Mouse (Mus musculus): ENCODE data around the gene Ptpn3. TPM values are rescaled to one million over a fixed set of nuclear protein-coding genes. Genes with fewer than 3 reads are reported as not detected.

Ptpn3 gene
- polyA plus RNA-seq, 1 experiment from 2014 or later: 3.0 TPM

DNA sequence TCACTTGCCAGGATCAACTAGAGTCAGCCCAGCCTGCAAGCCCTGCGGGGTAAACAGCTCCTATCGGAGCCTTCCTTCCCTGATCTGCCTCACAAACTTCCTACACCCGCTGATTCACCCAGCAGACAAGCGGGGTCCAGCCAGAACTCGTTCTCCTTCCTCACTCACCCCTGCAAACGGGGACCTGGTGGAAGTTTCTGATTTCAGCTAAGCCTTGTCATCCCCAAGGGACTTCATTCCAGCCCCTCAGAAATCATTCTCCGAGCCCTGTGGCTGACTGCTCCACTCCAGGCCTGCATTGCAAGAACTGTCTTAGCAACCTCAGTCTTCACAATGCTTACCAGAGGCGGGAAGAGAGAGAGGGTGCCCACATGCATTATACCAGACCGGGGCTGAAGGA is 39.8 kb downstream of the Ptpn3 start:
- ATAC-seq: no peak
- H3K36me3 ChIP-seq (ENCODE audit: control insufficient read depth, insufficient read depth, low read length): no peaks in the 10 kb centered on the region
- WGBS: 73% methylated on average over 9 of the region's 9 CpGs

DNA sequence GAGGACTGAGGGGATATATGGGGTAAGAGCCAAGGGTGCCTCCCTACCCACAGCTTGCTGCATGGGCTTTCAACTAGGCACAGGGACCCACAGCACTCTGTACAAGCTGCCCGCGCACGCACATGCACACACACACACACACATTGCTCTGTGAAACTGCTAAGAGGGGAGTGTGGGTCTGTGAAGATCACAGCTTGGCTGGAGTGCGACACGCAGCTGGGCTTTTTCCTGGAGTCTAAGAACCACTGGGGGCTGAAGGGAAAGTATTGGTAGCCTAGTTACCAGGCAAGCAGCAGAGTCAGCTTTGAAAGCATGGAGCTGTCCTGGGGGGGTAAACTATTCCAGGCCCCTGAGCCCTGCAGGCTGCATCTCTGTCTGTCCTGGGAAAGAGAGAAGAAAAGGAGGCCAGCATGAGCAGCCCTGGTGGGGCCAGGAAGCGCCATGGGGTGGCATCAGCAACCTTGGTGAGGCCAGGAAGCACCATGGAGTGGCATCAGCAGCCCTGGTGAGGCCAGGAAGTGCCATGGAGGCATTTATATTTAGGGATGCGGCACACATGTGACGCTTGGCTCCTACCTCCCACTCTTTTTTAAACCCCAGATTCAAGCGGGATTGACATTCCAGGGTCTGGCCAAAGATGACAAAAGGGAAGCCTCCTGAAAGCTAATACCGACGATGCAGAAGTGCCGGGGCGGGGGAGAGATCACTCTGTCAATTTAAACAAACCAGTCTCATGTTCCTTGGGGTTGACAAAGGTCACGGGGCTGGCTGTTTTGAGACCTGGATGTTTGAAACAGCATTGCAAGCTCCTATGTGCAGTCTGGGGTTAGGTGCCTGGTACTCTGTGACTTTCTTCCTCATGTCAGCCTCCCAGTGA is 43.2 kb downstream of the Ptpn3 start:
- Histone ChIP-seq H3K4me1 (ENCODE audit: control insufficient read depth, insufficient read depth, low read length) (peaks cover 12% of the 10 kb centered on the region), H3K4me2 (ENCODE audit: low read length) (no peak overlapping the region), H3K27ac (ENCODE audit: low read length) (peak overlapping the region; percentile 40), H3K4me3 (ENCODE audit: low read depth, low read length) (no peak overlapping the region), H3K9ac (ENCODE audit: low read depth, low read length) (no peak overlapping the region; the same call in 1 of the 2 replicates), H3K36me3 (ENCODE audit: control insufficient read depth, insufficient read depth, low read length) (no peaks in the 10 kb centered on the region), H3K9me3 (replicated peaks; ENCODE audit: control insufficient read depth, low read length, poor library complexity, severe bottlenecking) (no peaks in the 10 kb centered on the region), H3K27me3 (ENCODE audit: control insufficient read depth, insufficient read depth, low read depth, low read length) (no peaks in the 10 kb centered on the region)
- ATAC-seq: peak; percentile 57
- 23% methylated on average over 14 of the region's 14 CpGs for WGBS

More for the DNA sequence above, 39.8 kb downstream of the Ptpn3 start:
- Histone ChIP-seq H3K9me3 (replicated peaks; ENCODE audit: control insufficient read depth, low read length, poor library complexity, severe bottlenecking) (no peaks in the 10 kb centered on the region), H3K4me1 (ENCODE audit: control insufficient read depth, insufficient read depth, low read length) (peaks cover 12% of the 10 kb centered on the region), H3K4me3 (ENCODE audit: low read depth, low read length) (no peak overlapping the region), H3K9ac (ENCODE audit: low read depth, low read length) (no peak overlapping the region), H3K27me3 (ENCODE audit: control insufficient read depth, insufficient read depth, low read depth, low read length) (no peaks in the 10 kb centered on the region), H3K27ac (ENCODE audit: low read length) (no peak overlapping the region), H3K4me2 (ENCODE audit: low read length) (no peak overlapping the region)

- no peak overlapping the region for H3K4me3 ChIP-seq (ENCODE audit: low read depth, low read length)
- H3K4me2 ChIP-seq (ENCODE audit: low read length): no peak overlapping the region
- no peaks in the 10 kb centered on the region for H3K27me3 ChIP-seq (ENCODE audit: control insufficient read depth, insufficient read depth, low read depth, low read length)
- WGBS: 67% methylated on average over 8 of the region's 8 CpGs
- H3K4me1 ChIP-seq (ENCODE audit: control insufficient read depth, insufficient read depth, low read length): peaks cover 12% of the 10 kb centered on the region
- no peaks in the 10 kb centered on the region for H3K36me3 ChIP-seq (ENCODE audit: control insufficient read depth, insufficient read depth, low read length)
- H3K9me3 ChIP-seq (replicated peaks; ENCODE audit: control insufficient read depth, low read length, poor library complexity, severe bottlenecking): no peaks in the 10 kb centered on the region
- H3K27ac ChIP-seq (ENCODE audit: low read length): no peak overlapping the region
- no peak for ATAC-seq
- no peak overlapping the region for H3K9ac ChIP-seq (ENCODE audit: low read depth, low read length)
Observed at GRCm38 (mm10) chr4:57257409-57257808, 44.2 kb downstream of the Ptpn3 start.

- Histone ChIP-seq H3K9ac (ENCODE audit: low read depth, low read length) (no peak overlapping the region), H3K4me1 (ENCODE audit: control insufficient read depth, insufficient read depth, low read length) (peaks cover 12% of the 10 kb centered on the region), H3K9me3 (replicated peaks; ENCODE audit: control insufficient read depth, low read length, poor library complexity, severe bottlenecking) (no peaks in the 10 kb centered on the region), H3K27ac (ENCODE audit: low read length) (no peak overlapping the region), H3K36me3 (ENCODE audit: control insufficient read depth, insufficient read depth, low read length) (no peaks in the 10 kb centered on the region), H3K4me2 (ENCODE audit: low read length) (no peak overlapping the region), H3K4me3 (ENCODE audit: low read depth, low read length) (no peak overlapping the region), H3K27me3 (ENCODE audit: control insufficient read depth, insufficient read depth, low read depth, low read length) (no peaks in the 10 kb centered on the region)
- no peak for ATAC-seq
- WGBS: 72% methylated on average over 4 of the region's 4 CpGs
Observed at GRCm38 (mm10) chr4:57256761-57257160, 44.9 kb downstream of the Ptpn3 start.

GRCm38 (mm10) chr4:57254412-57254811 is 47.2 kb downstream of the Ptpn3 start:
- H3K9ac ChIP-seq (ENCODE audit: low read depth, low read length): no peak overlapping the region
- no peak for ATAC-seq
- no peak overlapping the region for H3K4me3 ChIP-seq (ENCODE audit: low read depth, low read length)
- no peak overlapping the region for H3K4me2 ChIP-seq (ENCODE audit: low read length)
- 91% methylated on average over 6 of the region's 6 CpGs for WGBS
- H3K27ac ChIP-seq (ENCODE audit: low read length): no peak overlapping the region
- no peaks in the 10 kb centered on the region for H3K36me3 ChIP-seq (ENCODE audit: control insufficient read depth, insufficient read depth, low read length)
- H3K9me3 ChIP-seq (replicated peaks; ENCODE audit: control insufficient read depth, low read length, poor library complexity, severe bottlenecking): no peaks in the 10 kb centered on the region
- no peaks in the 10 kb centered on the region for H3K27me3 ChIP-seq (ENCODE audit: control insufficient read depth, insufficient read depth, low read depth, low read length)
- peaks cover 12% of the 10 kb centered on the region for H3K4me1 ChIP-seq (ENCODE audit: control insufficient read depth, insufficient read depth, low read length)

DNA sequence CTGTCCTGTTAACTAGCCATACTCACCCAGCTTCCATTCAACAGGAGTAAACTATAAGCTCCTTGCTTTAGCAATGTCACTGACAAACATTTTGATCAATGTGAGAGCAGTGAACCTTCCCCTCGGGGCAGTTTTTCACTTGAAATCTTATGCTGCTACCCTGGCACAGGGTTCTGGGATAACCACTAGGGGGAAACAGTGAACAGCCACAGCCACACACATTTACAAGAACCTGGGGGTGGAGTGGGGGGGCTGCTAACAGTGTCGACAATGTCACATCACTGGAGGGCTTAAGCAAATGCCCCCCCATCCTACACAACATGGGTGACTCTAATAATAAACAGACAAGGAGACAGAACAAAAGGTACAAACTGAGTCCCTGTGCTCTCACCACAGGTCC is 51.0 kb downstream of the Ptpn3 start:
- no peaks in the 10 kb centered on the region for H3K4me1 ChIP-seq (ENCODE audit: control insufficient read depth, insufficient read depth, low read length)
- H3K4me3 ChIP-seq (ENCODE audit: low read depth, low read length): no peak overlapping the region
- no peaks in the 10 kb centered on the region for H3K27me3 ChIP-seq (ENCODE audit: control insufficient read depth, insufficient read depth, low read depth, low read length)
- H3K36me3 ChIP-seq (ENCODE audit: control insufficient read depth, insufficient read depth, low read length): no peaks in the 10 kb centered on the region
- 25% methylated on average over 2 of the region's 2 CpGs for WGBS
- no peak overlapping the region for H3K27ac ChIP-seq (ENCODE audit: low read length)
- no peak for ATAC-seq
- H3K9ac ChIP-seq (ENCODE audit: low read depth, low read length): no peak overlapping the region
- H3K4me2 ChIP-seq (ENCODE audit: low read length): no peak overlapping the region
- H3K9me3 ChIP-seq (replicated peaks; ENCODE audit: control insufficient read depth, low read length, poor library complexity, severe bottlenecking): no peaks in the 10 kb centered on the region

DNA sequence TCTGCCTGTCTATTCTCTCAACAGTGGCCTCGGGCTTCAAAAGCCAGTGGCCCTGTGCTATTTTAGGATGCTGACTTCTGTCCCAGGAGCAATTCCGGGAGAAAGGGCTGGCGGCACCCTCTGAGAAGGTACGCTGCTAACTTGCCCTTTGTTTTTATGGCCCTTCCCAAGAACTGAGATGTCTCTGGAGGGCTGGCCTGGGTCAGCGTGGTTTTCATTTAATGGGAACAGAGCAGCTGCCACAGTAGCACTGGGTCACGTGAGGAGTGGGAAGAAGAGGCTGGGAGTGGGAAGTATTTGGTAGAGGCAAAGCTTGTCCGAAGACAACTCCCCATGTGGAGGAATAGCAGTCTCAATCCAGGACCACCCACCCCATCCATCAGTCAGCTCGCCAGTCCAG is 52.5 kb downstream of the Ptpn3 start:
- ATAC-seq: 0 out of 2 replicates have a peak, but pooled peaks have one; percentile 13
- 61% methylated on average over 8 of the region's 8 CpGs for WGBS

GRCm38 (mm10) chr4:57244874-57245273 is 56.8 kb downstream of the Ptpn3 start:
- Histone ChIP-seq H3K9ac (ENCODE audit: low read depth, low read length) (no peak overlapping the region), H3K9me3 (replicated peaks; ENCODE audit: control insufficient read depth, low read length, poor library complexity, severe bottlenecking) (no peaks in the 10 kb centered on the region), H3K36me3 (ENCODE audit: control insufficient read depth, insufficient read depth, low read length) (no peaks in the 10 kb centered on the region), H3K27me3 (ENCODE audit: control insufficient read depth, insufficient read depth, low read depth, low read length) (no peaks in the 10 kb centered on the region), H3K4me1 (ENCODE audit: control insufficient read depth, insufficient read depth, low read length) (no peaks in the 10 kb centered on the region), H3K4me3 (ENCODE audit: low read depth, low read length) (no peak overlapping the region), H3K27ac (ENCODE audit: low read length) (no peak overlapping the region), H3K4me2 (ENCODE audit: low read length) (no peak overlapping the region)
- no peak for ATAC-seq
- WGBS: 91% methylated on average over 10 of the region's 10 CpGs

More for the DNA sequence above, 52.5 kb downstream of the Ptpn3 start:
- no peak overlapping the region for H3K9ac ChIP-seq (ENCODE audit: low read depth, low read length)
- no peaks in the 10 kb centered on the region for H3K36me3 ChIP-seq (ENCODE audit: control insufficient read depth, insufficient read depth, low read length)
- H3K27me3 ChIP-seq (ENCODE audit: control insufficient read depth, insufficient read depth, low read depth, low read length): no peaks in the 10 kb centered on the region
- H3K4me2 ChIP-seq (ENCODE audit: low read length): no peak overlapping the region
- no peak overlapping the region for H3K4me3 ChIP-seq (ENCODE audit: low read depth, low read length)
- no peaks in the 10 kb centered on the region for H3K9me3 ChIP-seq (replicated peaks; ENCODE audit: control insufficient read depth, low read length, poor library complexity, severe bottlenecking)
- no peaks in the 10 kb centered on the region for H3K4me1 ChIP-seq (ENCODE audit: control insufficient read depth, insufficient read depth, low read length)
- no peak overlapping the region for H3K27ac ChIP-seq (ENCODE audit: low read length)

GRCm38 (mm10) chr4:57243312-57243711 is 58.3 kb downstream of the Ptpn3 start:
- 30% methylated on average over 11 of the region's 11 CpGs for WGBS
- Histone ChIP-seq H3K27ac (ENCODE audit: low read length) (no peak overlapping the region), H3K4me3 (ENCODE audit: low read depth, low read length) (no peak overlapping the region), H3K9ac (ENCODE audit: low read depth, low read length) (no peak overlapping the region), H3K4me1 (ENCODE audit: control insufficient read depth, insufficient read depth, low read length) (no peaks in the 10 kb centered on the region), H3K36me3 (ENCODE audit: control insufficient read depth, insufficient read depth, low read length) (no peaks in the 10 kb centered on the region), H3K9me3 (replicated peaks; ENCODE audit: control insufficient read depth, low read length, poor library complexity, severe bottlenecking) (no peaks in the 10 kb centered on the region), H3K27me3 (ENCODE audit: control insufficient read depth, insufficient read depth, low read depth, low read length) (no peaks in the 10 kb centered on the region), H3K4me2 (ENCODE audit: low read length) (no peak overlapping the region)
- no peak for ATAC-seq

Data from midbrain, embryonic 16.5 days (tissue).